Mouse (Mus musculus) left cerebral cortex, postnatal 4 days (tissue): ENCODE measurements around the gene Tnni1. TPM values are rescaled to one million over a fixed set of nuclear protein-coding genes. Genes with fewer than 3 reads are reported as not detected.

Experiments used
- total RNA-seq, 2 experiments: library from RNA; stranded (reverse); gene quantifications; 2 replicates each; pipeline ENCODE4 v1.2.3; 2021

Tnni1 gene
- total RNA-seq, 2 experiments from 2014 or later: not detected

Other genes with a start within 250 kb of the Tnni1 start
- gene Nav1, start 172.1 kb upstream of the Tnni1 start, total RNA-seq: 100 to 1,000 TPM; 232 to 237 TPM
- gene Csrp1, start 59.4 kb upstream of the Tnni1 start, total RNA-seq: 10 to 100 TPM; 31.2 to 32.8 TPM
- gene Phlda3, start 13.3 kb upstream of the Tnni1 start, total RNA-seq: 10 to 100 TPM; 11.2 to 12.9 TPM
- under 1 TPM; 0.64 to 0.86 TPM for gene Lad1, start 39.2 kb downstream of the Tnni1 start, total RNA-seq
- under 1 TPM; 0.62 to 0.85 TPM for gene Tnnt2, start 56.9 kb downstream of the Tnni1 start, total RNA-seq
- under 1 TPM in 1 of 2 experiments, not detected in 1; 0.18 TPM for gene Pkp1, start 139.8 kb downstream of the Tnni1 start, total RNA-seq
- gene Igfn1, start 226.9 kb downstream of the Tnni1 start, total RNA-seq: under 1 TPM; 0.08 to 0.10 TPM
- 10 to 100 TPM; 64.2 to 77.1 TPM for gene Tmem9, start 228.7 kb downstream of the Tnni1 start, total RNA-seq